Mouse (Mus musculus): ENCODE measurements around the gene Calm2.

Gene Calm2

GRCm38 (mm10) chr17:87446767-87447611 lies at the start of gene Calm2:
TSS of gene Calm2 (minus strand) at chr17:87446935.
- DNase-seq (ENCODE audit: low read depth, low spot score) = peak; percentile 100

GRCm38 (mm10) chr17:87495504-87495903 lies 48.8 kb upstream of the Calm2 start:
- DNase-seq (ENCODE audit: low read depth, low spot score) = no peak

GRCm38 (mm10) chr17:87494310-87494709 lies 47.6 kb upstream of the Calm2 start:
- no peak for DNase-seq (ENCODE audit: low read depth, low spot score)

GRCm38 (mm10) chr17:87492286-87492685 lies 45.6 kb upstream of the Calm2 start:
- DNase-seq (ENCODE audit: low read depth, low spot score) = peak; percentile 69

GRCm38 (mm10) chr17:87490295-87490694 lies 43.6 kb upstream of the Calm2 start:
- no peak for DNase-seq (ENCODE audit: low read depth, low spot score)

GRCm38 (mm10) chr17:87485751-87486150 lies 39.0 kb upstream of the Calm2 start:
- no peak for DNase-seq (ENCODE audit: low read depth, low spot score)

GRCm38 (mm10) chr17:87482867-87483266 lies 36.1 kb upstream of the Calm2 start:
- DNase-seq (ENCODE audit: low read depth, low spot score) = no peak

- peak; percentile 90 for DNase-seq (ENCODE audit: low read depth, low spot score)
Observed at GRCm38 (mm10) chr17:87478569-87478968, 31.8 kb upstream of the Calm2 start.

- DNase-seq (ENCODE audit: low read depth, low spot score) = peak; percentile 68
Observed at GRCm38 (mm10) chr17:87477611-87478010, 30.9 kb upstream of the Calm2 start.

- peak; percentile 75 for DNase-seq (ENCODE audit: low read depth, low spot score)
Observed at GRCm38 (mm10) chr17:87475356-87475755, 28.6 kb upstream of the Calm2 start.

GRCm38 (mm10) chr17:87474501-87474795 lies 27.7 kb upstream of the Calm2 start:
- DNase-seq (ENCODE audit: low read depth, low spot score) = no peak

- peak; percentile 91 for DNase-seq (ENCODE audit: low read depth, low spot score)
Observed at GRCm38 (mm10) chr17:87473736-87474500, 27.2 kb upstream of the Calm2 start.

GRCm38 (mm10) chr17:87473441-87473735 lies 26.7 kb upstream of the Calm2 start:
- DNase-seq (ENCODE audit: low read depth, low spot score) = no peak

- DNase-seq (ENCODE audit: low read depth, low spot score) = peak; percentile 50
Observed at GRCm38 (mm10) chr17:87472879-87473278, 26.1 kb upstream of the Calm2 start.

GRCm38 (mm10) chr17:87471661-87472060 lies 24.9 kb upstream of the Calm2 start:
- DNase-seq (ENCODE audit: low read depth, low spot score) = no peak

- no peak for DNase-seq (ENCODE audit: low read depth, low spot score)
Observed at GRCm38 (mm10) chr17:87470797-87471196, 24.1 kb upstream of the Calm2 start.

- DNase-seq (ENCODE audit: low read depth, low spot score) = no peak
Observed at GRCm38 (mm10) chr17:87470282-87470681, 23.5 kb upstream of the Calm2 start.

GRCm38 (mm10) chr17:87469428-87469827 lies 22.7 kb upstream of the Calm2 start:
- DNase-seq (ENCODE audit: low read depth, low spot score) = no peak

- peak; percentile 74 for DNase-seq (ENCODE audit: low read depth, low spot score)
Observed at GRCm38 (mm10) chr17:87468616-87469015, 21.9 kb upstream of the Calm2 start.

- no peak for DNase-seq (ENCODE audit: low read depth, low spot score)
Observed at GRCm38 (mm10) chr17:87461499-87461896, 14.8 kb upstream of the Calm2 start.

GRCm38 (mm10) chr17:87460669-87461498 lies 14.1 kb upstream of the Calm2 start:
- DNase-seq (ENCODE audit: low read depth, low spot score) = peak; percentile 65
